Mouse (Mus musculus): ENCODE measurements at regions not wholly inside any gene's neighbourhood (a gene's known extent, or its start where the extent isn't known, plus 50 kb on each side); places are given as distances from the start of the nearest gene placed in this dataset.
A peak's percentile ranks its signal among the peaks of the same experiment; 100 is the strongest.

- WGBS, result 69% methylated on average over 5 of the region's 5 CpGs
- no peaks in the 10 kb centered on the region for H3K36me3 ChIP-seq (ENCODE audit: control insufficient read depth, insufficient read depth, low read length)
- no peak overlapping the region for H3K4me3 ChIP-seq (ENCODE audit: control insufficient read depth, insufficient read depth, low read length)
- H3K4me1 ChIP-seq (replicated peaks; ENCODE audit: control insufficient read depth, insufficient read depth, low read length), result no peaks in the 10 kb centered on the region
- no peak for DNase-seq
- TF ChIP-seq CTCF (IDR thresholded peaks at IDR 0.05; ENCODE audit: borderline replicate concordance, control insufficient read depth, extremely low read depth, insufficient read depth, low read length, poor library complexity), result no peak
- TF ChIP-seq POLR2A (IDR thresholded peaks at IDR 0.05; ENCODE audit: control insufficient read depth, extremely low read depth, insufficient read depth, low read length, poor library complexity), result no peak
- no peak overlapping the region for H3K27ac ChIP-seq (ENCODE audit: control insufficient read depth, insufficient read depth, low read length)
- H3K27me3 ChIP-seq (ENCODE audit: control insufficient read depth, insufficient read depth, low read length), result no peaks in the 10 kb centered on the region
Measured at GRCm38 (mm10) chr9:14076728-14077127, 198.1 kb upstream of the Sesn3 start.

GRCm38 (mm10) chr9:14081138-14081537, 193.7 kb upstream of the Sesn3 start:
- TF ChIP-seq CTCF (IDR thresholded peaks at IDR 0.05; ENCODE audit: borderline replicate concordance, control insufficient read depth, extremely low read depth, insufficient read depth, low read length, poor library complexity) (no peak), POLR2A (IDR thresholded peaks at IDR 0.05; ENCODE audit: control insufficient read depth, extremely low read depth, insufficient read depth, low read length, poor library complexity) (no peak)
- Histone ChIP-seq H3K27me3 (ENCODE audit: control insufficient read depth, insufficient read depth, low read length) (no peaks in the 10 kb centered on the region), H3K4me1 (replicated peaks; ENCODE audit: control insufficient read depth, insufficient read depth, low read length) (no peaks in the 10 kb centered on the region), H3K4me3 (ENCODE audit: control insufficient read depth, insufficient read depth, low read length) (no peak overlapping the region), H3K36me3 (ENCODE audit: control insufficient read depth, insufficient read depth, low read length) (no peaks in the 10 kb centered on the region), H3K27ac (ENCODE audit: control insufficient read depth, insufficient read depth, low read length) (no peak overlapping the region)
- WGBS, result 73% methylated on average over 4 of the region's 4 CpGs
- no peak for DNase-seq

DNA sequence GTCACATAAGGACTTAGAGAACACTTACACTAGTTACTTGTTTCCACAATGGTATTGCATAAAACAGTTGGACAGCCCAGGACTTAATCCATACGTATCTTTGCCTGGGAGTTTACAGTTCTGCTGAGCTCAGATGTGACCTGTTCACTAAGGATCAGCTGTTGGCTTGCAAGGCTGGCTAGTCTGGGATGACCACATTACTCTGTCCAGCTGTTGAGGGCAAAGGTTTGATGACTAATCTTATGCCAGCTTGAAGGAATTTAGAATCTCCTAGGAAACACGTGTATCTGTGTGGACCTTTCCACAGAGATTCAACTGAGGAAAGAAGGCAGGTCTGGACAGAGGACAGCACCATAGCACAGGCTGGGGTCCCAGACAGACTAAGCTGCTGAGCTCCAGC, 188.7 kb upstream of the Sesn3 start:
- Histone ChIP-seq H3K4me1 (replicated peaks; ENCODE audit: control insufficient read depth, insufficient read depth, low read length) (peaks cover 33% of the 10 kb centered on the region), H3K4me3 (ENCODE audit: control insufficient read depth, insufficient read depth, low read length) (no peak overlapping the region), H3K27ac (ENCODE audit: control insufficient read depth, insufficient read depth, low read length) (no peak overlapping the region), H3K36me3 (ENCODE audit: control insufficient read depth, insufficient read depth, low read length) (no peaks in the 10 kb centered on the region), H3K27me3 (ENCODE audit: control insufficient read depth, insufficient read depth, low read length) (no peaks in the 10 kb centered on the region)
- TF ChIP-seq CTCF (IDR thresholded peaks at IDR 0.05; ENCODE audit: borderline replicate concordance, control insufficient read depth, extremely low read depth, insufficient read depth, low read length, poor library complexity), result no peak
- TF ChIP-seq POLR2A (IDR thresholded peaks at IDR 0.05; ENCODE audit: control insufficient read depth, extremely low read depth, insufficient read depth, low read length, poor library complexity), result no peak
- no peak for DNase-seq
- WGBS, result 92% methylated on average over 2 of the region's 2 CpGs

DNA sequence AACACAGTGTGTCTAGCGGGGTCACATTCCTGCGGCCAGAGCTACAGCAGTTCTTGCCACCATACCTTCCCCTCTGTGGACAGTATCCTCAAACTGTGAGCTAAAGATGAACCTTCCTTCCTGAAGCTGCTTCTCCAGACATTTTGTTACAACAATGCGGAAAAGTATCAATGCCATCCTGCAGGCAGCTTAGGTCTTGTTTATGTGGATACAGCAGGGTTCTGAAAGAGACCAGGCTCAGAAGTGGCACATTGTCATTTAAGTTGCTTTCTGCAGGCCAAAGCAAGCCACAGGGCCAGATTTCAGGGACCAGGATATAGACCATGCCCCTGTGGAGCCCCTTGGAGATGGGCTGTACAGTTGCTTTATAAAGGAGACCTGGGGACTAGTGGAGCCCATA, 188.3 kb upstream of the Sesn3 start:
- TF ChIP-seq CTCF (IDR thresholded peaks at IDR 0.05; ENCODE audit: borderline replicate concordance, control insufficient read depth, extremely low read depth, insufficient read depth, low read length, poor library complexity) (no peak), POLR2A (IDR thresholded peaks at IDR 0.05; ENCODE audit: control insufficient read depth, extremely low read depth, insufficient read depth, low read length, poor library complexity) (no peak)
- Histone ChIP-seq H3K4me3 (ENCODE audit: control insufficient read depth, insufficient read depth, low read length) (no peak overlapping the region), H3K4me1 (replicated peaks; ENCODE audit: control insufficient read depth, insufficient read depth, low read length) (peaks cover 36% of the 10 kb centered on the region), H3K27me3 (ENCODE audit: control insufficient read depth, insufficient read depth, low read length) (no peaks in the 10 kb centered on the region), H3K36me3 (ENCODE audit: control insufficient read depth, insufficient read depth, low read length) (no peaks in the 10 kb centered on the region), H3K27ac (ENCODE audit: control insufficient read depth, insufficient read depth, low read length) (no peak overlapping the region)
- no peak for DNase-seq
- 98% methylated on average over 3 of the region's 3 CpGs for WGBS

DNA sequence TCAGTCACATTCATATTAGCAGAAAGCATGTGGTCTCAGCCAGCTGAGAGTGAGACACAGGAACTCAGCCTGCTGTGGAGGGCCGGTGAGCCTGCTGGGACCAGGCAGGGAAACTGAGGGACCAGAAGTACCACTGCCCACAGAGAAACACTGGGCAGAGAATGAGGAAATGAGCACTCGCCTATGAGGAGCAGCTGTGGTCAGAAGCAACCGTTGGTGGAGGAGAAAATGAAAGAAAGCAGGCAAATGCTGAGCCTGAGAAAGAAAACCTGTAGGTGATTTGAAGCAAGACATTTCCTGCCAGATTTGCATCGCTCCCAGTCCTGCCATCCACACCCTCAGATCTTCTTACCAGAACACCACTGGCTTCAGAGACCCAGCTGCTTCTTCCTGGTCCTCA, 187.0 kb upstream of the Sesn3 start:
- H3K4me3 ChIP-seq (ENCODE audit: control insufficient read depth, insufficient read depth, low read length), result no peak overlapping the region
- TF ChIP-seq CTCF (IDR thresholded peaks at IDR 0.05; ENCODE audit: borderline replicate concordance, control insufficient read depth, extremely low read depth, insufficient read depth, low read length, poor library complexity) (no peak), POLR2A (IDR thresholded peaks at IDR 0.05; ENCODE audit: control insufficient read depth, extremely low read depth, insufficient read depth, low read length, poor library complexity) (no peak)
- no peaks in the 10 kb centered on the region for H3K36me3 ChIP-seq (ENCODE audit: control insufficient read depth, insufficient read depth, low read length)
- H3K27ac ChIP-seq (ENCODE audit: control insufficient read depth, insufficient read depth, low read length), result peak overlapping the region; percentile 77
- H3K4me1 ChIP-seq (replicated peaks; ENCODE audit: control insufficient read depth, insufficient read depth, low read length), result peaks cover 40% of the 10 kb centered on the region
- DNase-seq, result peak; percentile 21
- WGBS, result 6% methylated on average over 4 of the region's 4 CpGs
- no peaks in the 10 kb centered on the region for H3K27me3 ChIP-seq (ENCODE audit: control insufficient read depth, insufficient read depth, low read length)

GRCm38 (mm10) chr9:14089791-14090256, 185.0 kb upstream of the Sesn3 start:
- DNase-seq, result peak; percentile 4
- H3K4me3 ChIP-seq (ENCODE audit: control insufficient read depth, insufficient read depth, low read length), result no peak overlapping the region
- H3K36me3 ChIP-seq (ENCODE audit: control insufficient read depth, insufficient read depth, low read length), result no peaks in the 10 kb centered on the region
- peaks cover 43% of the 10 kb centered on the region for H3K4me1 ChIP-seq (replicated peaks; ENCODE audit: control insufficient read depth, insufficient read depth, low read length)
- no peaks in the 10 kb centered on the region for H3K27me3 ChIP-seq (ENCODE audit: control insufficient read depth, insufficient read depth, low read length)
- 68% methylated on average over 8 of the region's 8 CpGs for WGBS
- TF ChIP-seq POLR2A (IDR thresholded peaks at IDR 0.05; ENCODE audit: control insufficient read depth, extremely low read depth, insufficient read depth, low read length, poor library complexity), result no peak
- H3K27ac ChIP-seq (ENCODE audit: control insufficient read depth, insufficient read depth, low read length), result peak overlapping the region; percentile 64; the same call in 1 of the 2 replicates

DNA sequence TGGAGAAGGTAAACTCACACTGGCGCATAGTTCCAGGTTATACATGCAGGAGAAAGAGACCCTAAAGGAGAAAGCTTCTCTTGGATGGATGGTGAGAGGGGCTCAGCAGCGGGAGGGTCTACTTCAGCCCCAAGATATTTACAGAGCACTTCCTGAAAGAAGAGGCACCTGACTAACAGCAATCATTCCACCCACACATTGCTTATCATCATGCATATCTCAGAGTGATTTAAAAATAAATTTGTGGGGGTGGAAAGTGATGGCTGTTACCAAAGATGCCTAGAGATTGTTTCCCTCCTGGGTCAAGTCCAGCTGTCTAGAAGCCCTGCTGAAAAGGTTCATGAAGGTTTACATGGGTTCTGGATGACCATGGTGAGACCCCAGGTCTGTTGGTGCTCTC, 184.4 kb upstream of the Sesn3 start:
- TF ChIP-seq CTCF (IDR thresholded peaks at IDR 0.05; ENCODE audit: borderline replicate concordance, control insufficient read depth, extremely low read depth, insufficient read depth, low read length, poor library complexity), result no peak
- no peak for TF ChIP-seq POLR2A (IDR thresholded peaks at IDR 0.05; ENCODE audit: control insufficient read depth, extremely low read depth, insufficient read depth, low read length, poor library complexity)
- H3K36me3 ChIP-seq (ENCODE audit: control insufficient read depth, insufficient read depth, low read length), result no peaks in the 10 kb centered on the region
- H3K4me3 ChIP-seq (ENCODE audit: control insufficient read depth, insufficient read depth, low read length), result no peak overlapping the region
- H3K27me3 ChIP-seq (ENCODE audit: control insufficient read depth, insufficient read depth, low read length), result no peaks in the 10 kb centered on the region
- H3K4me1 ChIP-seq (replicated peaks; ENCODE audit: control insufficient read depth, insufficient read depth, low read length), result peaks cover 43% of the 10 kb centered on the region
- peak overlapping the region; percentile 73 for H3K27ac ChIP-seq (ENCODE audit: control insufficient read depth, insufficient read depth, low read length)
- 52% methylated on average over 2 of the region's 2 CpGs for WGBS
- no peak for DNase-seq

Data from thymus, adult 2 months (tissue).